Mouse (Mus musculus) liver, postnatal 0 days (tissue): ENCODE measurements at regions not wholly inside any gene's neighbourhood (a gene's known extent, or its start where the extent isn't known, plus 50 kb on each side); places are given as distances from the start of the nearest gene placed in this dataset.
A peak's percentile ranks its signal among the peaks of the same experiment; 100 is the strongest.

Experiments
- ATAC-seq: fragments of 200-750 bp; cut with Nextera tagmentation; 2 replicates; pipeline ENCODE4 v1.8.0; 2017; ENCODE audit warnings: mild to moderate bottlenecking, moderate library complexity
- DNase-seq: peaks from one replicate; pipeline ENCODE4 v3.0.0-alpha.2; 2016
- H3K27ac ChIP-seq: fragments of 300-500 bp; sonication (generic); 2 replicates; pipeline ENCODE4 v1.5.1; 2014; ENCODE audit warnings: antibody characterized with exemption, moderate library complexity, mild to moderate bottlenecking, low read depth
- H3K27me3 ChIP-seq: fragments of 300-500 bp; sonication (generic); 2 replicates; pipeline ENCODE4 v1.6.1; 2014; ENCODE audit warnings: low read length, control low read depth, mixed read lengths; ENCODE audit not compliant: insufficient read depth
- H3K36me3 ChIP-seq: fragments of 300-500 bp; sonication (generic); replicated peaks from 2 replicates; pipeline ENCODE4 v1.6.1; 2014; ENCODE audit warnings: mild to moderate bottlenecking, control low read depth, low read length, moderate library complexity, mixed read lengths; ENCODE audit not compliant: insufficient read depth
- H3K4me1 ChIP-seq: fragments of 300-500 bp; sonication (generic); 2 replicates; pipeline ENCODE4 v1.6.1; 2014; ENCODE audit warnings: antibody characterized with exemption, mild to moderate bottlenecking, control low read depth; ENCODE audit not compliant: insufficient read depth
- H3K4me2 ChIP-seq: fragments of 300-500 bp; sonication (generic); 2 replicates; pipeline ENCODE4 v1.6.1; 2014; ENCODE audit warnings: low read depth, mild to moderate bottlenecking, low read length, moderate library complexity, mixed read lengths
- H3K4me3 ChIP-seq: fragments of 300-500 bp; sonication (generic); 2 replicates; pipeline ENCODE4 v1.5.1; 2014; ENCODE audit warnings: low read depth, low read length
- H3K9ac ChIP-seq: fragments of 300-500 bp; sonication (generic); replicated peaks from 2 replicates; pipeline ENCODE4 v1.6.1; 2014; ENCODE audit warnings: mild to moderate bottlenecking, moderate library complexity
- H3K9me3 ChIP-seq: fragments of 300-500 bp; sonication (generic); 2 replicates; pipeline ENCODE4 v1.6.1; 2016; ENCODE audit warnings: mild to moderate bottlenecking, control low read depth, low read length, mixed read lengths
- CTCF ChIP-seq: sonication (generic); IDR thresholded peaks from 2 replicates; pipeline ENCODE4 v1.5.1; 2016; ENCODE audit warnings: antibody characterized with exemption, low read depth
- EP300 ChIP-seq: IDR thresholded peaks from 2 replicates; pipeline ENCODE4 v1.6.1; 2016; ENCODE audit warnings: antibody characterized with exemption, low read depth, mild to moderate bottlenecking
- WGBS: fragments of 180-500 bp; shearing (Covaris S2); extraction: QIAGEN DNeasy Blood & Tissue Kit; methylation state at CpG from one replicate; pipeline ENCODE4 v1.1.7; 2014; ENCODE audit not compliant: insufficient replicate concordance; 5-methylcytosine and 5-hydroxymethylcytosine counted together

DNA sequence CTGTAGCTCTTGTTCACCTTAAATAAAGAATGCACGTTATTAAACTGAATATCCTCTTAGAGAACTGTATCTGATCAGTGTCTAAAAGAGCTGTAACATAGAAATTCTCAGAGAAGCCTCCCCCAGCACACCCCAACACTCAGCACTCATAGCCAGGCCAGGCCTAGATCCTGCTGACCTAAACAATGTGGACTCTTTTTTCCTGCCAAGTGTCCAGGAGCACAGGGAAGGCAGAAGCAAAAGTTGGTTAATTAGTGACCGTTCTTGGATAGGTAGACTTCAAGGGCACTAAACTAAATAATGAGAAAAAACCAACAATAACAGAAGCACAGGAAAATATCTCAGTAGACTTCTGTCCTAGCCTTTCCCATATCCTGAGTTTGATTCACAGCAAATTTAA lies 117.7 kb downstream of the Pabpc5 start:
- no peak overlapping the region for H3K4me3 ChIP-seq
- no peak for DNase-seq
- no peak overlapping the region for H3K4me2 ChIP-seq
- no peaks in the 10 kb centered on the region for H3K4me1 ChIP-seq
- ATAC-seq, result no peak
- H3K27me3 ChIP-seq, result no peaks in the 10 kb centered on the region
- H3K36me3 ChIP-seq, result no peaks in the 10 kb centered on the region
- no peak overlapping the region for H3K9ac ChIP-seq
- no peak for TF ChIP-seq EP300
- H3K27ac ChIP-seq, result no peak overlapping the region
- no peaks in the 10 kb centered on the region for H3K9me3 ChIP-seq
- WGBS, result 79% methylated on average over 2 of the region's 2 CpGs

DNA sequence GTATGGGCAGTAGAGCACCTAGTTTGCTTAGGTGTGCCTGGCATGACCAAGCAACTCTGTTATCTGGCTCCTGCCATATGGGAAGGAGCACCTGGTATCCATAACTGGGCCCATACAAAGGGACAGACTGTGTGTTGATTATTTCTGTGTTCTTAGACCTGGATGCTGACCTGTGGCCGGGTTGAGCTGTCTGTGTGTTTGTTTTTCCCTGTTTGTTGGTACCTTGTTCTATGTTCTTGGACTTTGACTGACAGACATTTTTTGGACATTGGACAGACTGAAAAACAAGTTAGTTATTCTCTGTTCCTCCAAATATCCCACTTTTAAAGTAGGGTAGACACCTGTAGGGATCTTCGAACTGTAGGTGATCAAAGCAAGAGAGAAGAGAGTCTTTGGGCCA lies 123.6 kb downstream of the Pabpc5 start:
- ATAC-seq (peak; percentile 85), DNase-seq (no peak)
- Histone ChIP-seq H3K27me3 (no peaks in the 10 kb centered on the region), H3K9me3 (no peaks in the 10 kb centered on the region), H3K4me1 (no peaks in the 10 kb centered on the region), H3K36me3 (no peaks in the 10 kb centered on the region), H3K4me2 (no peak overlapping the region), H3K27ac (no peak overlapping the region), H3K9ac (no peak overlapping the region), H3K4me3 (no peak overlapping the region)
- TF ChIP-seq CTCF, result no peak
- no peak for TF ChIP-seq EP300
- 63% methylated on average over 2 of the region's 2 CpGs for WGBS
